Mouse (Mus musculus) C2C12 (cell line): ENCODE measurements around the gene Tas2r143.

ENCODE experiments used
- CEBPB ChIP-seq: IDR thresholded peaks from one replicate; pipeline ENCODE4 v1.6.1; 2011; ENCODE audit warnings: low read depth, mild to moderate bottlenecking, control low read depth, moderate library complexity
- CTCF ChIP-seq: IDR thresholded peaks from one replicate; pipeline ENCODE4 v1.5.1; 2011; ENCODE audit not compliant: control insufficient read depth, insufficient read depth, insufficient read length
- FOSL1 ChIP-seq: IDR thresholded peaks from one replicate; pipeline ENCODE4 v1.8.0; 2011; ENCODE audit warnings: mild to moderate bottlenecking, low read length; ENCODE audit not compliant: poor library complexity, insufficient read depth, severe bottlenecking
- MAX ChIP-seq: IDR thresholded peaks from one replicate; pipeline ENCODE4 v1.6.1; 2011; ENCODE audit warnings: mild to moderate bottlenecking, control low read depth
- MYOD1 ChIP-seq: IDR thresholded peaks from one replicate; pipeline ENCODE4 v1.6.1; 2011; ENCODE audit warnings: low read depth; ENCODE audit not compliant: control insufficient read depth, insufficient read length
- USF1 ChIP-seq: IDR thresholded peaks from one replicate; pipeline ENCODE4 v1.6.1; 2011; ENCODE audit warnings: low read depth, mild to moderate bottlenecking, control low read depth, moderate library complexity

DNA sequence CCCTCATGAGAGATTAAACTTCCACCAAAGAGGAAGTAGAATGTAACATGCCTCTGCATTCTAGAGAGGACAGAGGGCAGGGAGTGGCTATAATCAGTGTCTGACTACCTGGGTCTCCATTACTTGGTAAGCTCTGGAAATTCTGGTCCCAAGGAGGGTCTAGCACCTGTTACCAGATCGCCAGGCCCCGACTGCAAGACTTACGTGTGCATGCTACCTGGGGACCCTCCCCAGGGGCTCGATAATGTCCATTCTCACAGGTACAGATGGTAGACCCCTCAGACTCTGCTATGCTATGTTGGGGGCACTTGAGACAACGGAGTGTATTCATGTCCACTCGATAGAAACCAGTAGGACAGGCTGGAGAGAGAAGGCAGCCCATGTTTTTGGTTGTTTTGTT lies 34.8 kb upstream of the Tas2r143 start:
- no peak for TF ChIP-seq CTCF
- no peak for TF ChIP-seq MAX
- no peak for TF ChIP-seq CEBPB
- TF ChIP-seq USF1 = no peak
- TF ChIP-seq FOSL1 = no peak
- no peak for TF ChIP-seq MYOD1
